Mouse (Mus musculus) urinary bladder, postnatal 4 days (tissue): ENCODE measurements around the gene 4930469K13Rik.
"Not testable (repeated sequence)": the region's sequence is repeated elsewhere in the genome, so short reads cannot be mapped to it uniquely, and the experiment has no call there.

Source experiments
- DNase-seq, 2 experiments: peaks; one replicate each; pipeline ENCODE4 v3.0.0; 2021 to 2022; ENCODE audit warnings: low spot score in 2 of 2

4930469K13Rik gene

GRCm38 (mm10) chr11:34098422-34098821, at the start of gene 4930469K13Rik:
TSS of gene 4930469K13Rik (minus strand) at chr11:34098554.
- DNase-seq: no peak

GRCm38 (mm10) chr11:34146934-34147333, 48.6 kb upstream of the 4930469K13Rik start:
- DNase-seq: no peak

- DNase-seq: no peak
These were observed 46.1 kb upstream of the 4930469K13Rik start for GRCm38 (mm10) chr11:34144421-34144820.

GRCm38 (mm10) chr11:34143984-34144383, 45.6 kb upstream of the 4930469K13Rik start:
- no peak for DNase-seq

- DNase-seq: no peak
These were observed 40.9 kb upstream of the 4930469K13Rik start for GRCm38 (mm10) chr11:34139296-34139695.

- no peak for DNase-seq
These were observed 30.1 kb upstream of the 4930469K13Rik start for GRCm38 (mm10) chr11:34128412-34128811.

GRCm38 (mm10) chr11:34125727-34126126, 27.4 kb upstream of the 4930469K13Rik start:
- DNase-seq: not testable (repeated sequence)

- DNase-seq: no peak
These were observed 26.5 kb upstream of the 4930469K13Rik start for GRCm38 (mm10) chr11:34124852-34125251.

GRCm38 (mm10) chr11:34123147-34123546, 24.8 kb upstream of the 4930469K13Rik start:
- DNase-seq: no peak

- DNase-seq: no peak
These were observed 20.0 kb upstream of the 4930469K13Rik start for GRCm38 (mm10) chr11:34118319-34118718.

- no peak for DNase-seq
These were observed 19.2 kb upstream of the 4930469K13Rik start for GRCm38 (mm10) chr11:34117581-34117980.

GRCm38 (mm10) chr11:34116572-34117135, 18.3 kb upstream of the 4930469K13Rik start:
- DNase-seq: no peak

- no peak for DNase-seq
These were observed 15.4 kb upstream of the 4930469K13Rik start for GRCm38 (mm10) chr11:34113760-34114159.

GRCm38 (mm10) chr11:34112781-34113380, 14.5 kb upstream of the 4930469K13Rik start:
- DNase-seq: no peak

- DNase-seq: no peak
These were observed 13.6 kb upstream of the 4930469K13Rik start for GRCm38 (mm10) chr11:34111940-34112339.

GRCm38 (mm10) chr11:34109260-34109659, 10.9 kb upstream of the 4930469K13Rik start:
- no peak for DNase-seq

- DNase-seq: no peak
These were observed 6.6 kb upstream of the 4930469K13Rik start for GRCm38 (mm10) chr11:34104919-34105318.

GRCm38 (mm10) chr11:34101827-34102226, 3.5 kb upstream of the 4930469K13Rik start:
- no peak for DNase-seq

GRCm38 (mm10) chr11:34087064-34087463, 11.3 kb downstream of the 4930469K13Rik start:
- no peak for DNase-seq

- no peak for DNase-seq
These were observed 12.1 kb downstream of the 4930469K13Rik start for GRCm38 (mm10) chr11:34086164-34086751.

GRCm38 (mm10) chr11:34084639-34085038, 13.7 kb downstream of the 4930469K13Rik start:
- no peak for DNase-seq

GRCm38 (mm10) chr11:34083795-34084194, 14.6 kb downstream of the 4930469K13Rik start:
- DNase-seq: no peak
